In genomic region chr1:127989876-127990731, GRCm38 (mm10) we compare ENCODE assay signal across 9 mouse cellular contexts.
DNase-seq lines count a peak whose midpoint lies in the region; ATAC-seq and TF ChIP-seq lines count a peak whose summit lies in the region.
"Had no signal": no experiment of that assay in that cellular context is flagged by ENCODE, and none has a peak within 500 bp of the region (broad histone marks: within the 10 kb centered on the region; RNA-seq: fewer than 3 reads in every experiment).

No protein-coding gene starts in this region.

- peaks cover 17% of the 10 kb centered on the region for H3K4me1 ChIP-seq in forebrain, postnatal 0 days (ENCODE audit: insufficient read depth)
- H3K4me1 ChIP-seq in hindbrain, embryonic 13.5 days (replicated peaks): peaks cover 13% of the 10 kb centered on the region
- peaks cover 7% of the 10 kb centered on the region; the same call in 1 of the 2 replicates for H3K4me1 ChIP-seq in liver, adult 2 months (ENCODE audit: control insufficient read depth, insufficient read depth, low read length)
- H3K4me1 ChIP-seq in neural tube, embryonic 14.5 days (ENCODE audit: control insufficient read depth, insufficient read depth, low read length): peaks cover 6% of the 10 kb centered on the region; the same call in 1 of the 2 replicates

- intact Hi-C loops in gastrocnemius, postnatal 14 days (cut with DNase I; ENCODE audit: low total_unique reads): no loop called here

- WGBS in forebrain, postnatal 0 days: 30% methylated on average over 9 of the region's 9 CpGs
- WGBS in hindbrain, embryonic 13.5 days: 38% methylated on average over 9 of the region's 9 CpGs
- 38% methylated on average over 9 of the region's 9 CpGs for WGBS in liver, adult 2 months
- 50% methylated on average over 9 of the region's 9 CpGs for WGBS in neural tube, embryonic 14.5 days

- peak overlapping the region; percentile 79 for H3K27ac ChIP-seq in forebrain, postnatal 0 days (ENCODE audit: low read depth, low read length)
- peak overlapping the region; percentile 84 for H3K27ac ChIP-seq in hindbrain, embryonic 13.5 days
- peak overlapping the region; percentile 30 for H3K27ac ChIP-seq in liver, adult 2 months (replicated peaks; ENCODE audit: insufficient read depth, low read depth, low read length)
- H3K27ac ChIP-seq in neural tube, embryonic 14.5 days (ENCODE audit: low read depth, low read length): peak overlapping the region; percentile 7
- H3K27ac ChIP-seq: embryonic facial prominence, embryonic 12.5 days had no signal

- TF ChIP-seq CTCF in forebrain, postnatal 0 days (IDR thresholded peaks at IDR 0.05; ENCODE audit: low read depth): no peak
- no peak for TF ChIP-seq CTCF in liver, adult 2 months (IDR thresholded peaks at IDR 0.05; ENCODE audit: low read depth, low read length)

- no peak for TF ChIP-seq POLR2A in liver, adult 2 months (IDR thresholded peaks at IDR 0.05; ENCODE audit: extremely low read depth, insufficient read depth, low read length)

- H3K79me2 ChIP-seq in liver, adult 2 months (ENCODE audit: control insufficient read depth, insufficient read depth, low read length): no peaks in the 10 kb centered on the region

- DNase-seq in gastrocnemius, adult 18-20 months (ENCODE audit: low spot score): peak; percentile 73
- DNase-seq in gastrocnemius, postnatal 14 days: no peak
- peak; percentile 32 for DNase-seq in adrenal gland, adult 8-10 months
- DNase-seq in forebrain, postnatal 0 days: peak; percentile 76
- DNase-seq in liver, adult 2 months (ENCODE audit: extremely low read depth, low read depth, low spot score): peak; percentile 91
- DNase-seq in natural killer cell, adult 2 months (ENCODE audit: low spot score in 2 of 2): no peak

- no peaks in the 10 kb centered on the region for H3K27me3 ChIP-seq in forebrain, postnatal 0 days (ENCODE audit: insufficient read depth, low read length)
- H3K27me3 ChIP-seq in hindbrain, embryonic 13.5 days: no peaks in the 10 kb centered on the region
- no peaks in the 10 kb centered on the region for H3K27me3 ChIP-seq in liver, adult 2 months (ENCODE audit: control insufficient read depth, insufficient read depth, low read length)
- no peaks in the 10 kb centered on the region for H3K27me3 ChIP-seq in neural tube, embryonic 14.5 days (ENCODE audit: control insufficient read depth, insufficient read depth, low read length)
- H3K27me3 ChIP-seq: embryonic facial prominence, embryonic 12.5 days had no signal

- no peak overlapping the region for H3K4me3 ChIP-seq in forebrain, postnatal 0 days (ENCODE audit: low read depth, low read length)
- no peak overlapping the region for H3K4me3 ChIP-seq in hindbrain, embryonic 13.5 days
- H3K4me3 ChIP-seq in liver, adult 2 months (ENCODE audit: insufficient read depth, low read depth, low read length): no peak overlapping the region
- no peak overlapping the region for H3K4me3 ChIP-seq in neural tube, embryonic 14.5 days (ENCODE audit: low read depth, low read length)
- H3K4me3 ChIP-seq: embryonic facial prominence, embryonic 12.5 days had no signal

- H3K9ac ChIP-seq in forebrain, postnatal 0 days: no peak overlapping the region
- H3K9ac ChIP-seq in hindbrain, embryonic 13.5 days: 0 out of 2 replicates have a peak overlapping the region, but pooled peaks have one; percentile 36
- H3K9ac ChIP-seq in liver, adult 2 months (ENCODE audit: low read depth, low read length): no peak overlapping the region
- H3K9ac ChIP-seq in neural tube, embryonic 14.5 days (replicated peaks; ENCODE audit: low read depth, low read length): no peak overlapping the region
- H3K9ac ChIP-seq: embryonic facial prominence, embryonic 12.5 days had no signal

- no peak overlapping the region; the same call in 1 of the 2 replicates for H3K4me2 ChIP-seq in forebrain, postnatal 0 days (ENCODE audit: low read depth)
- H3K4me2 ChIP-seq in hindbrain, embryonic 13.5 days: peak overlapping the region; percentile 32
- peak overlapping the region; percentile 26; the same call in 1 of the 2 replicates for H3K4me2 ChIP-seq in neural tube, embryonic 14.5 days (ENCODE audit: low read depth, low read length)
- H3K4me2 ChIP-seq: embryonic facial prominence, embryonic 12.5 days had no signal

- H3K9me3 ChIP-seq in forebrain, postnatal 0 days (ENCODE audit: low read length): no peaks in the 10 kb centered on the region
- no peaks in the 10 kb centered on the region for H3K9me3 ChIP-seq in hindbrain, embryonic 13.5 days
- H3K9me3 ChIP-seq in neural tube, embryonic 14.5 days (ENCODE audit: control insufficient read depth, low read length): no peaks in the 10 kb centered on the region
- H3K9me3 ChIP-seq: embryonic facial prominence, embryonic 12.5 days had no signal

- peak; percentile 91 for ATAC-seq in forebrain, postnatal 0 days
- peak; percentile 85 for ATAC-seq in hindbrain, embryonic 13.5 days (ENCODE audit: low FRiP score)
- peak; percentile 83 for ATAC-seq in neural tube, embryonic 14.5 days (ENCODE audit: low read depth)

- H3K36me3 ChIP-seq in forebrain, postnatal 0 days (ENCODE audit: insufficient read depth): no peaks in the 10 kb centered on the region
- H3K36me3 ChIP-seq in hindbrain, embryonic 13.5 days: no peaks in the 10 kb centered on the region
- H3K36me3 ChIP-seq in liver, adult 2 months (ENCODE audit: control insufficient read depth, insufficient read depth, low read length): no peaks in the 10 kb centered on the region
- no peaks in the 10 kb centered on the region for H3K36me3 ChIP-seq in neural tube, embryonic 14.5 days (ENCODE audit: control insufficient read depth, insufficient read depth, low read length)

Comparison
In these comparisons a context has a peak if more than half of its experiments do, and no peak if none do; other contexts are left out.
1. DNase-seq: peak in gastrocnemius, adult 18-20 months (single experiment), adrenal gland, adult 8-10 months (single experiment), forebrain, postnatal 0 days (single experiment) and liver, adult 2 months (single experiment); none in gastrocnemius, postnatal 14 days (single experiment) and natural killer cell, adult 2 months (0 of 2).
2. H3K27ac ChIP-seq: peak in every context shown above with its lines; median percentile 84 in hindbrain, embryonic 13.5 days; 79 in forebrain, postnatal 0 days; 30 in liver, adult 2 months; 7 in neural tube, embryonic 14.5 days.
3. Peak in every context shown above with its lines, with median percentiles within 50 percentile points of each other: ATAC-seq.